Mouse (Mus musculus) hindbrain, embryonic 12.5 days (tissue): Measurements from ENCODE around the gene Fras1. TPM values are rescaled to one million over a fixed set of nuclear protein-coding genes. Genes with fewer than 3 reads are reported as not detected.

ENCODE experiments used
- ATAC-seq: fragments of 200-750 bp; cut with Nextera tagmentation; 2 replicates; pipeline ENCODE4 v1.8.0; 2017; ENCODE audit warnings: moderate TSS enrichment; ENCODE audit not compliant: low FRiP score
- H3K27ac ChIP-seq: fragments of 300-500 bp; sonication (generic); 2 replicates; pipeline ENCODE4 v1.5.1; 2016; ENCODE audit warnings: mild to moderate bottlenecking
- H3K27me3 ChIP-seq: fragments of 300-500 bp; sonication (generic); 2 replicates; pipeline ENCODE4 v1.6.1; 2016; ENCODE audit warnings: mild to moderate bottlenecking
- H3K36me3 ChIP-seq: fragments of 300-500 bp; sonication (generic); 2 replicates; pipeline ENCODE4 v1.6.1; 2016; ENCODE audit warnings: mild to moderate bottlenecking
- H3K4me1 ChIP-seq: fragments of 300-500 bp; sonication (generic); 2 replicates; pipeline ENCODE4 v1.6.1; 2016
- H3K4me2 ChIP-seq: fragments of 300-500 bp; sonication (generic); replicated peaks from 2 replicates; pipeline ENCODE4 v1.6.1; 2016; ENCODE audit warnings: mild to moderate bottlenecking
- H3K4me3 ChIP-seq: fragments of 300-500 bp; sonication (generic); 2 replicates; pipeline ENCODE4 v1.5.1; 2016; ENCODE audit warnings: mild to moderate bottlenecking
- H3K9ac ChIP-seq: fragments of 300-500 bp; sonication (generic); 2 replicates; pipeline ENCODE4 v1.6.1; 2016; ENCODE audit warnings: mild to moderate bottlenecking, moderate library complexity
- H3K9me3 ChIP-seq: fragments of 300-500 bp; sonication (generic); replicated peaks from 2 replicates; pipeline ENCODE4 v1.6.1; 2016; ENCODE audit warnings: mild to moderate bottlenecking
- WGBS: fragments of 180-500 bp; shearing (Covaris S2); methylation state at CpG from one replicate; pipeline ENCODE4 v1.1.7; 2016; 5-methylcytosine and 5-hydroxymethylcytosine counted together
- polyA plus RNA-seq: library from polyadenylated mRNA; unstranded; fragments of >200 nt; fragmentation: Nextera tagmentation; extraction: Ambion mirVana; gene quantifications from 2 replicates; pipeline ENCODE4 v1.2.1, GENCODE M21; 2016

Gene Fras1
- polyA plus RNA-seq, result 11.2 and 13.4 TPM in 2 replicates

DNA sequence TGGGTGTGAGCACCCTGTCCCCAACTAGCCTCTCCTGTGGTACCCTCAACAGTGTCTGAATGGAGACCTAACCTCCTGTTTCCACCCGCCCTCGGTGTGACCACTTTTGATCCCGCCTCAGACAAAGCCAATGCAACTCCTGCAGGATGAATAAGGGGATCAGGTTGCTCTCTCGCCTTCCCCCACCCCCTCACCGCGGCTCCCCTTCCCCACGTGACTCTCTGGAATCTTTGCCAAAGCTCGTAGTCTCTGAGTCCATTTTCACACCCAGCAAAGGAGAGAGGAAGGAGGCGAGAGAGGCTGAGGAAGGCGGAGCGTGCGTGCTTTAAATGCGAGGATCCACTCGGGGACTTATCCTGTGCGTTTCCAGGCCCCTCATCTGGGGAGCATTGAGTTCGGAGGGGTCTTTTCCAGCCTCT lies at the start of gene Fras1:
Gene Fras1, plus strand, starts transcription at position 389 of the 419 bp plus-strand sequence.
- Histone ChIP-seq H3K9me3 (no peaks in the 10 kb centered on the region; the same call in 1 of the 2 replicates), H3K27me3 (no peaks in the 10 kb centered on the region), H3K4me3 (peak within 1 kb of the TSS; percentile 50), H3K9ac (peak within 1 kb of the TSS; percentile 77), H3K36me3 (no peaks in the 10 kb centered on the region), H3K4me2 (peak within 1 kb of the TSS; percentile 97), H3K27ac (peak within 1 kb of the TSS; percentile 64), H3K4me1 (peaks cover 12% of the 10 kb centered on the region; the same call in 1 of the 2 replicates)
- peak; percentile 73 for ATAC-seq
- under 1% methylated on average over 16 of the region's 16 CpGs for WGBS

DNA sequence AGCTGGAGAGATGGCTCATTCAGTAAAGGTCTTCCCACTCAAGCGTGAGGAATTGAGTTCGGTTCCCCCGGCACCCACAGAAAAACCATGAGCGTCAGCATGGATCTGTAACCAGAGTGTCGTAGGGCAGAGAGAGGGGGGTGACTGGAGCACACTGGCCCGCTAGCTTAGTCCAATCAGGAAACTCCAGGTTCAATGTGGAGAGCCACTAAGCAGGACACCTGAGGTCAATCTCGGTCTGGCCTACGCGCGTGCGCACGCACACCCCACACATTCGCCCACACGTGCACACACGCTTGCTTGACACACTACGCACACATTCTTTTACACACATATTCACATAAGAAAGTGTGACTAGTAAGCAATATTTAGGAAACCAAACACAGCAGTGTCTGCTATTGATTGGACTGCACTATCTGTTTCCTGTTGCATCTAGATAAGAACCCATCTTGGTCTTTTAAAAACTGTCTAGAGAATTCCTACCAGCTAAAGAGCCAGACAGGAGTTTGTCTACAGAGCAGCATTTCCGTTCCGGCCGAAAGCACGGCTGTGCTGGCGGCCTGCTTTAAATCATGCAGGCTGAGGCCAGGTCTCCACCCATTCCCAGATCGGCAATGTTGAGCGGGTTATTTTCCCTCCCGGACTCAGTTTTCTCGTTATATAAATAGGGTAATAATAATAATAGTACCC lies 42.6 kb upstream of the Fras1 start:
- no peak for ATAC-seq
- Histone ChIP-seq H3K4me3 (no peak overlapping the region), H3K27me3 (no peaks in the 10 kb centered on the region), H3K4me1 (0 out of 2 replicates have a peak, but pooled peaks cover 3% of the 10 kb centered on the region), H3K36me3 (no peaks in the 10 kb centered on the region), H3K9ac (no peak overlapping the region), H3K27ac (no peak overlapping the region), H3K9me3 (no peaks in the 10 kb centered on the region), H3K4me2 (no peak overlapping the region)
- 91% methylated on average over 25 of the region's 25 CpGs for WGBS

DNA sequence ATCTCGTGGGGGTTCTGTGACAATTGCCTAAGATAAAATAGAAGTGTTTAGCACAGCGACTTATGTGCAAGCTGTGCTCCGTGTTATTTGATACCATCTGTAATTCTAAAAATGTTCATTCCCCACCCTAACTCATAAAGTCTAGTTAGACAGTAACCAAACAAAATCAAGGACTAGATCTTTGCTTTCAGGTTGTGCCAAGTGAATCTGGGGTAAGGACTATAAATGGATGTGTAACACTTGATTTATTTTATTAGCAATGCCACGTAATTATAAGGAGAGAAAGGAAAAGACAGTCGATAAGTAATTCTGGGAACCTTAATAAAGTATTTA lies 42.1 kb upstream of the Fras1 start:
- no peak overlapping the region for H3K27ac ChIP-seq
- no peak for ATAC-seq
- no peaks in the 10 kb centered on the region for H3K36me3 ChIP-seq
- WGBS, result 91% methylated on average over 5 of the region's 5 CpGs
- H3K4me1 ChIP-seq, result no peaks in the 10 kb centered on the region
- no peaks in the 10 kb centered on the region for H3K9me3 ChIP-seq
- no peak overlapping the region for H3K4me2 ChIP-seq
- no peak overlapping the region for H3K9ac ChIP-seq
- no peaks in the 10 kb centered on the region for H3K27me3 ChIP-seq
- H3K4me3 ChIP-seq, result no peak overlapping the region

DNA sequence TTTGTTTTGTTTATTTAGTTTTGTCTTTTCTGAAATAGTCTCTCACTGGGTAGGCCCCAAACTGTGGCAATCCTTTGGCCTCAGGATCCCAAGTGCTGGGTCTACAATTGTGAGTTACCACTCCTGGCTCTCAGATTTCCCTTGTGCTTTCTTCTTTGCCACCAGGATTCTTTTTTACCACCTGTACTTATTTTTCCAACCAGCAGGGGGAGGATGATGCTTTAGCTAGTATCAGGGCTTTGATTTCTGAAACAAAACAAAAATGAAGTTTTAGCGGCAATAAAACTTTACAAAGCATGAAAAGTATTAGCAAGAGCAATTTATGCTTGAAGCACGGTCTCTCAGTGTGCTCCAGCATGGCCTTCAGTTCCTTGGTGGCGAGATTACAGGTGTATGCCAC lies 39.8 kb upstream of the Fras1 start:
- Histone ChIP-seq H3K4me1 (no peaks in the 10 kb centered on the region), H3K9me3 (no peaks in the 10 kb centered on the region), H3K4me2 (no peak overlapping the region), H3K4me3 (no peak overlapping the region), H3K27ac (no peak overlapping the region), H3K9ac (no peak overlapping the region), H3K36me3 (no peaks in the 10 kb centered on the region), H3K27me3 (no peaks in the 10 kb centered on the region)
- 75% methylated on average over 3 of the region's 3 CpGs for WGBS
- ATAC-seq, result no peak

DNA sequence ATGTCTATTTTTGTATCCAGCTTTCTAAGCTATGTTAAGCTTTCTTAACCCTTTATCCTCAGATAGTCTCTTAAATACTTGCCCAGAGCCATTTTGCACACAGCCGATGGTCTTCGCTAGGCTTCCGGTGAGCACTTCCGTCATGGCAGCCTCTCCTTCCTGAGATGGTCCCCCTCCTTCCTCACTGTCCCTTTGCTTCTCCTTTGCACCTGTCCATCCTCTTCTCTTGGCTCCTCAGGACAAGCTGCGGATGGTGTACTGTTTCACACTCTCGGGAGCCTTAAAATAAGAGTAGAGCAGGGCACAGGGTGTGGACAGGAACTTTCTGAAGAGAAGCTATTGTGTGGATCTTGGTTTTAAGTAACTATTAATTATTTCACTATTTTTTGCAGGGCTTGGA lies 33.2 kb upstream of the Fras1 start:
- ATAC-seq, result no peak
- Histone ChIP-seq H3K4me3 (no peak overlapping the region), H3K4me1 (no peaks in the 10 kb centered on the region), H3K9ac (no peak overlapping the region), H3K9me3 (no peaks in the 10 kb centered on the region), H3K4me2 (no peak overlapping the region), H3K36me3 (no peaks in the 10 kb centered on the region), H3K27ac (no peak overlapping the region), H3K27me3 (no peaks in the 10 kb centered on the region)
- WGBS, result 88% methylated on average over 6 of the region's 6 CpGs

DNA sequence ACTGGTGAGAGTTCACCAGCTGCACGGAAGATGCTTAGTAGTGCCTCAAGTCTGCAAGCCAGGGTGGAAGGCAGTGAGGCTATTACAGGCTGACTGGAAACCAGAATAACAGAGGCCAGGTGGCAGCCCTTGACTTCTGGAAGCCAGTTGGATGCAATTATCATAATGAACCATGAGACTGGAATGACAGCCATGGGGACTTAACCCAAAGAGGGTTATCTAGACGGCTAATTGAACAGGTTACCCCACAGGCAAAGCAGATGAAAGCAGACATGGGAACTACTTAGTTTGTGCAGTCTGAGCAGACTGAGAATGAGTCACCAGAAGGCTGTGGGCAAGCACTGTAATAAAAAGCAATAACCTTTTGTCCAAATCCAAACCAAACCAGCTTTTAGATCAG lies 28.8 kb upstream of the Fras1 start:
- H3K27ac ChIP-seq, result no peak overlapping the region
- no peaks in the 10 kb centered on the region for H3K27me3 ChIP-seq
- H3K36me3 ChIP-seq, result no peaks in the 10 kb centered on the region
- no peaks in the 10 kb centered on the region for H3K4me1 ChIP-seq
- WGBS, result 70% methylated on average over 2 of the region's 2 CpGs
- H3K9ac ChIP-seq, result no peak overlapping the region
- H3K4me2 ChIP-seq, result no peak overlapping the region
- no peaks in the 10 kb centered on the region for H3K9me3 ChIP-seq
- ATAC-seq, result no peak
- no peak overlapping the region for H3K4me3 ChIP-seq

DNA sequence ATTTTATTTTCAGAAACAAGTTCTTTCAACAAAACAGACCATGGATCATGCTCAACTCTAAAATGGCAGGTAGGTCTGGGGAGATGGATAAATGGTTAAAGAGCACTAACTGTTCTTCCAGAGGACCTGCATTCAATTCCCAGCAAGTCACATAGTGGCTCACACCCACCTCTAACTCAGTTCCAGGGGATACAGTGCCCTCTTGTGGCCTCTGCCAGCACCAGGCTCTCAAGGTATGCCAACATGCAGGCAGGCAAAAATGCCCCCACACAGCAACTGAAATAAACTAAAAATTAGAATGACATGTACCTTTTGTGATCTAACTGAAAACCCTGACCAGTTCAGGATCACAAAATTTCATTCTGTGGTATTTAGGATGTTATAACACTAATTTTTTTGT lies 21.8 kb upstream of the Fras1 start:
- Histone ChIP-seq H3K27ac (no peak overlapping the region), H3K27me3 (no peaks in the 10 kb centered on the region), H3K9ac (no peak overlapping the region), H3K4me2 (no peak overlapping the region), H3K4me3 (no peak overlapping the region), H3K9me3 (no peaks in the 10 kb centered on the region), H3K4me1 (0 out of 2 replicates have a peak, but pooled peaks cover 2% of the 10 kb centered on the region), H3K36me3 (no peaks in the 10 kb centered on the region)
- no peak for ATAC-seq

DNA sequence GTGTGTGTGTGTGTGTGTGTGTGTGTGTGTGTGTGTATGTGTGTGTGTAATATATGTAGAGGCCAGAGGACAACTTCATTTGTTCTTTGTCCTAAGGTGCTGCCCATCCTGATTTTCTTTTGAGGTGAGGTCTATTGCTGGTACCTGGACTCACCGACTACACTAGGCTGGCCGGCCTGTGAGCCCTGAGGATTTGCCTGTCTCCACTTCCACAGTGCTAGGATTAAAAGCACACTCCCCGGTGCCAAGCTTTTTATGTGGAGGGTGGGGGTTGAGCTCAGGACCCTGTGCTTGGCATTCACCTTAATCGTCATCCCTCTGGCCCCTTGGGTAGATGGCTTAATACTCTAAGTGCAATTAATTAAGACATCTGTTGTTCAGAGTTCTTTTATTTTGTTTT lies 9.8 kb upstream of the Fras1 start:
- Histone ChIP-seq H3K4me2 (no peak overlapping the region), H3K9ac (no peak overlapping the region), H3K27ac (no peak overlapping the region), H3K27me3 (no peaks in the 10 kb centered on the region), H3K4me3 (no peak overlapping the region), H3K4me1 (no peaks in the 10 kb centered on the region), H3K9me3 (no peaks in the 10 kb centered on the region), H3K36me3 (no peaks in the 10 kb centered on the region)
- ATAC-seq, result no peak
- 68% methylated on average over 4 of the region's 4 CpGs for WGBS

DNA sequence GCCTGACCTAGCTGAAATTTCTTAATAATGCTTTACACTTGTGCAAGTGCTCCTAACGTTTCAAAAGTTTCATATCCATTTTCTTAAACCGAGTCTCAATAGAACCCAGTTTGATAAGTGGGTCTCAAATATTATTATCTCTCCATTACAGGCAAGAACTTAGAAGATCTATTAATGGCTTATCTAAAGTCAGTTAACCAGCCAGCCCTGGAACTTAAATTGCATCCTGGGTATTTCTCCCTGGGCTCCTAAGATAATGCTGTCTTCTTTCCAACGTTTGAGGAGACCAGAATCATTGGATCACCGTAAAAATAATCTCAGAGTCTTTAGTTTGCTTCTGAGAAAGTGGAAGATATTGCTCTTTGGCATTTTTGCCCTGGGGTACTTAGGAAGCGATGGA lies 8.2 kb upstream of the Fras1 start:
- no peak for ATAC-seq
- Histone ChIP-seq H3K9ac (no peak overlapping the region), H3K4me3 (no peak overlapping the region), H3K27ac (no peak overlapping the region), H3K36me3 (no peaks in the 10 kb centered on the region), H3K9me3 (no peaks in the 10 kb centered on the region), H3K27me3 (no peaks in the 10 kb centered on the region), H3K4me2 (no peak overlapping the region), H3K4me1 (no peaks in the 10 kb centered on the region)
- WGBS, result 86% methylated on average over 5 of the region's 5 CpGs

DNA sequence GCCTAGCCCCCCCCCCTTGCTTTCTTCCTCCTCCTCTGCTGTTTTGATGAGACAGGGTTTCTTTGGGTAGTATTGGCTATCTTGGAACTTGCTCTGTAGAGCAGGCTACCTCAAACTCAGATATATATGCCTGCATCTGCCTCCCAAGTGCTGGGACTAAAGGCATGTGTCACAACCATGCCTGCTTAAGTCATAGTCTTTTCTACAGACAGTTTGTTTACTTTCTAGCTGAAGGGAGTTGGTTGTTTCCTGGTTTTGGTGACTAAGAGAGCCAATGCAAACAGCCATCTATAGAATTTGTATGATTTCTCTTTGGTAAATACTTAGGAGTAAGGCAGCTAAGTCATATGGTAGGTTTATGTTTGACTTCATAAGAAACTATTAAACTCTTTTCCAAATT lies 6.5 kb upstream of the Fras1 start:
- no peak overlapping the region for H3K27ac ChIP-seq
- no peaks in the 10 kb centered on the region for H3K4me1 ChIP-seq
- H3K36me3 ChIP-seq, result no peaks in the 10 kb centered on the region
- no peaks in the 10 kb centered on the region for H3K9me3 ChIP-seq
- no peak overlapping the region for H3K4me3 ChIP-seq
- H3K4me2 ChIP-seq, result no peak overlapping the region
- H3K9ac ChIP-seq, result no peak overlapping the region
- ATAC-seq, result no peak
- no peaks in the 10 kb centered on the region for H3K27me3 ChIP-seq

DNA sequence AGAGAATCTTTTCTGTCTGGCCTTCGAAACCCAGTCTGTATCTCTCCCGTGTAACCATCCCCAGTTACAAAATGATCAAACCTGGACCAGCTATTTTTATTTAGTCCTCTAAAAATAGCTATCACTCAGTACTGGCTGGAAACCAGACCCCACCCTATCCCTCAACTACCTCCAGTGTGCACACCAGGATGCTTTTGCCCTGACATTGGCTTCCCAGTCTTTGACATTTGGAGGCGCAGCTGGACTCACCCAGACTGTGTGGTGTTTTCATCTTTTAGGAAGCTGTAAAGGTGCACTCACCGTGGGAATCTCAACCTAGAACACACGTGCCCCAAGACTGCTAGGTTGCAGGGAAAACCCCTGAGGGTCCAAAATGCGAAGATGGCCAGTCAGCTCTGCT lies 649 bp upstream of the Fras1 start:
- Histone ChIP-seq H3K27ac (peak overlapping the region; percentile 64; the same call in 1 of the 2 replicates), H3K9ac (peak overlapping the region; percentile 77)
- 28% methylated on average over 6 of the region's 6 CpGs for WGBS

DNA sequence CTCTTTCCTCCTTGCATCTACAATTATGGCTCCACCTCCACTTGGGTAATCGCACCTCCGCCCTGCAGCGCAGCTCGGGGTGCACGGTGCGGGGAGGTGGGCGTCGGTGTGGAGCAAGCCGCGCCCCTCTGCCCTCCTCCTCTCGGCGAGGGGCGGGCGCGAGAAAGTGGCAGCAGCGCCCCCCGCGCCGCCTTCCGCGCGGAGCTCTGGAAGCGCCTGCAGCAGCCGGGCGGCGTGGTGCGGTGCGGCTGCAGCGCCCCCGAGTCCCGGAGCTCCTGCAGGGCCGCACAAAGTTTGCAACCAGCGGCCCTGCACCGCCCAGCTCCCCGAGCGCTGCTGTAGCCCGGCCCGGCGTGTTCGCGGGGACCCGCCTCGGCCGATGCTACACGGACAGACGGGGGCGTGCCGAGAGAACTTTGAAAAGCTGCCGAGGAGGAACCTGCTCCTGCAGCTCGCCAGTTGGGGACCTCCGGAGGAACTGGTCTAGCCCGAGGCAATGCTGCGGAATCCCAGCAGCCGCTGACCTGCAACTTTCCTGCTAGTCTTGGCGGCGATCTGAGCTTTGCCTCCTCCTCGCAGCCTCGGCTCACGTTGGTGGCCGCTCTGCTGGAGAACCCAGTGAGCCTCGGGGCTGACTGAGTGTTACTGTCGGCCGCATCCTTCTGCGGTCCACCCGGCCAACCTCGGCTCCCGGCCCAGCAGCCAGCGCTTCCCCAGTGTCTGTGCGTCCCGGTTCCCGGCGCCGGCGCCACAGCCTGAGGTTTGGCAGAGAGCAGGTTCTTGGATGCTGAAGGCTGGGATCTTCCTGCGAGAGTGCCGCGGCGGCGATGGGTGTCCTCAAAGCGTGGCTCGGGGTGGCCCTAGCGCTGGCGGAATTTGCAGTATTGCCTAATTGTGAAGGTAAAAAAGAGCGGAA lies 489 bp downstream of the Fras1 start:
- Histone ChIP-seq H3K4me2 (peak overlapping the region; percentile 97), H3K4me3 (peak overlapping the region; percentile 50), H3K4me1 (peaks cover 12% of the 10 kb centered on the region; the same call in 1 of the 2 replicates), H3K36me3 (no peaks in the 10 kb centered on the region), H3K27me3 (no peaks in the 10 kb centered on the region), H3K9ac (peak overlapping the region; percentile 77), H3K9me3 (no peaks in the 10 kb centered on the region; the same call in 1 of the 2 replicates), H3K27ac (peak overlapping the region; percentile 64)
- under 1% methylated on average over 82 of the region's 84 CpGs for WGBS
- peak; percentile 91 for ATAC-seq

More for the DNA sequence above, 649 bp upstream of the Fras1 start:
- H3K4me2 ChIP-seq, result peak overlapping the region; percentile 97
- peak overlapping the region; percentile 50 for H3K4me3 ChIP-seq
- no peaks in the 10 kb centered on the region for H3K27me3 ChIP-seq
- ATAC-seq, result peak; percentile 6
- H3K9me3 ChIP-seq, result no peaks in the 10 kb centered on the region; the same call in 1 of the 2 replicates
- peaks cover 12% of the 10 kb centered on the region; the same call in 1 of the 2 replicates for H3K4me1 ChIP-seq
- H3K36me3 ChIP-seq, result no peaks in the 10 kb centered on the region
